Mouse (Mus musculus): ENCODE measurements around the gene Afp.

The Afp gene

DNA sequence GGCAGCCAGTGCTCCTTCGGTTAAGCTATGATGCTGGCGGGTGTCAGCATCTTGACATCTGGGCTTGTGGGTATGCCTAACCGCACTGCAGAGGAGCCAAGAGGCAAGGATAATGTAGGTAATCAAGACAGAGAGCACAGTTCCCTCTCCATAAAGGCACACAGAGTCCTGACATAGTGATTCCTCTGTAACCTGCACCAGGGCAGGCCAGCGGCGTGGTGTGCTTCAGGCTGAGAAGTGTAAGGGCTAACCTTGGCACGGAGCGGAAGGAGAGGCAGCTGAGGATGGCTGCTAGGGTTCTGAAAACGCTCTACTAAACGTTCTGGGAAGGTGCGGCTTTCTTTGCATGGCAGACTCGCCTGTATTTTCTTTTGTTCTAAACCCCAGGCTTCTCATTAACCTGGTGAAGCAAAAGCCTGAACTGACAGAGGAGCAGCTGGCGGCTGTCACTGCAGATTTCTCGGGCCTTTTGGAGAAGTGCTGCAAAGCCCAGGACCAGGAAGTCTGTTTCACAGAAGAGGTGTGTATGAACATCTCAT, 16.9 kb downstream of the Afp start:
- no peak for DNase-seq (ENCODE audit: low spot score in 2 of 2)

DNA sequence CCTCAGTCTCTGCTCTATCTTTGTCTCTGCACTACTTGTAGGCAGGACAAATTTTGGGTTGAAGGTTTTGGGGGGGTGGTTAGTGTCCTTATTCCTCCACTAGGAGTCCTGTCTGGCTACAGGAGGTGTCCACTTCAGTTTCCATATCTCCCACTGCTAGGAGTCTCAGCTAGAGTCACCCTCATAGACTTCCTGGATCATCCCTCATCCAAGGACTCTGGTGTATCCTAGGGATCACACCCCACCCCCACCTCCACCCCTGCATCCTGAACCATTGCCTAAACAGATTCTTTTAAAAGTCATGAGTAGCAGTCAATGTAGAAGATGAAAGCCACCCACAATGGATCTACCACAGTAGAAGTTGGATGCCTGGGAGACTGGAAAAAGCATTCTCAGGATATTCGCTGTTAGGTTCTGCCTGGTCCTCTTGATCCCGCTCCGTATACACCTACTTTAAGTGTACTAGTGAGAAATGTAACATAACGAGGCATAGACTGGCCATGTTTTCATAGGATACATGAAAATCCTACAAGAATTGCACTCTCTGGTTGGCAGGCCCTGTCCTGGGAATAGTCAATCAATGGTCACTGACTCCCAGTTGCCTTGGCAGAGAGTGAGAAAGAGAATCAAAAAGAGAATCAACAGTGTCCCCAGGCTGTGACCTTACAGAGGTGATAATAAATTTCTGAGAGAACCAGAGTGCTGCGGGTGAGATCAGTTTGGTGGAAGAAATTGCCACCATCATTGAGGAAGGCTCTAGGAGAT, 19.5 kb downstream of the Afp start:
- DNase-seq (ENCODE audit: low spot score in 2 of 2) = no peak

DNA sequence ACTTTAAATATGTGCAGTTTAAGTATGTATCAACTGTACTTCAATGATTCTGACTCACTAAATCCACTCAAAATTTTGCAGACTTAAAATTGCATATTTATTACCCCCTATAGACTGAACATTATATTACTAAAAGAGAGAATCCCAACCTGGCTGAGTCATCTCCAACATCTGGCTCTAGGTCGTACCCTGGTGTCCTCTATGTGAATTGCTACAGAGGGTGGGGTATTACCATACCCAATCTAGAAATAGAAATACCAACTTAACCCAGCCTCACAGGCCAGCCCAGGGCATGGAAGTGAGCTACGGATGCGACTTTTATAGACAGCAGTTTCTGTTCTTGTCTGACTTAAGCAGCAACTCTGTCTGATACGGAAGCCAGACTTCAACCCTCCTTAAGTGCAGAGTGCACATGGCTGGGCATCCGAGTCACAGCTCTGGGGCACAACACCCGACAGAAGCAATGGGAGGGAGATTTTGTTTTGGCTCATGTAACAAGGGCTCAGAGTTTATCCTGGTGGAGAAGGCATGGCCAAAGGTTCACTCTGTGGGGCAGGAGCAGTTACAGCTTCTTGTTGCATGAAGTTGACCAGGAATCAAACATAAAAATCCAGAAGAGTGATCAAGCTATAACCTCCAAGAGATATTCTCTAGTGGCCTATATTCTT, 21.9 kb downstream of the Afp start:
- DNase-seq (ENCODE audit: low spot score in 2 of 2) = no peak

DNA sequence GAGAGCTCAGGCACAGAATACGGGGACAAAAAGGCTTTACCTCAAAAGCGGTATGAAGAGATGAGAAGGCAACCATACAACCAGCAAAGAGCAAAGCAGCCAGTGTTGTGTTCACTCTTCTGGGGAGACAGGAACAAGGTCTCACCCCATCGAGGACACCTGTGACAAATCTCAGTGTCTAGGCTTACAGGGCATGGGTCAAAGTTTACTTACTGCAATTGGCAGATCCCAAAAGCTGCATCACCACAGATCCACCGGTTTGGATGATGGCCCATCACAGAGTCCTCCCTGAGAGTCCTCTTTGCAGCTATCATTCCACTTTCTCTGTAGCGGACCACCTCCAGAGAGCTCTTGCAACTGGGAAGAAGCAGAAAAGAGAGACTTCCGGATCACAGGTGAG, 25.0 kb downstream of the Afp start:
- DNase-seq (ENCODE audit: low spot score in 2 of 2) = no peak

DNA sequence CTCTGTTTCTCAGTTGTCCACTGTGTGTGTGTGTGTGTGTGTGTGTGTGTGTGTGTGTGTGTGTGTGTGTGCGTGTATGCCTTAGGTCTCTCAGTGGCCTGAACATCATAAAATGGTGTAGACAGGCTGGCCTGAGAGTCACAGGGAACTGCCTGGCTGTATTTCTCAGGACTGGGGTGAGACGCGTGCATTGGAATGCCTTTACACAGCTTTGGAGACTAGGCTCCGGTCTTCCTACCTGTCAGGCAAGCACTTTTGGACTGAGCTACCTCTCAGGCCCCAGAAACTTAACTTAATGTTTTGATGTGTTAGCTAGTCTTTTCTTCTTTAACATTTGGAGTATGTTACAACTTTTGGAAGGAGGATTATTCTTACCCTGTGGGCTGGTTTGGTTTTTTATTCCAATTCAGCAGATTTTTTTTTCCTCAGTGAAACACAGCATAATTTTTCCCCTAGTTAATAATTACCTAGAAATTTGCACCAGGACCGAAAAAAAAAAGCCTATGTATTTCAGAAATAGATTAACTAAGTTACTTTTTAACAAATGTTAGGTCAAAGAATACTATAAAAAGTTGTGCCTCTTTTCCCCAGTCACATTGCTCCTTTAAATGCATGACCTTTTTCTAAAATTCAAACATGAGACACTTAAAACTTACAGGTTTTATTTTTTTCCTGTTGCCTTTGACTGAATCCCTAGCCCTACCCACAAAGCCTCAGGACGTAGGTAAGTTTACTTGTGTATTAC, 28.0 kb downstream of the Afp start, which contains the start of gene Afm:
Gene Afm (plus strand): TSS at position 577 of the 745 bp plus-strand sequence.
- no peak for DNase-seq (ENCODE audit: low spot score in 2 of 2)

DNA sequence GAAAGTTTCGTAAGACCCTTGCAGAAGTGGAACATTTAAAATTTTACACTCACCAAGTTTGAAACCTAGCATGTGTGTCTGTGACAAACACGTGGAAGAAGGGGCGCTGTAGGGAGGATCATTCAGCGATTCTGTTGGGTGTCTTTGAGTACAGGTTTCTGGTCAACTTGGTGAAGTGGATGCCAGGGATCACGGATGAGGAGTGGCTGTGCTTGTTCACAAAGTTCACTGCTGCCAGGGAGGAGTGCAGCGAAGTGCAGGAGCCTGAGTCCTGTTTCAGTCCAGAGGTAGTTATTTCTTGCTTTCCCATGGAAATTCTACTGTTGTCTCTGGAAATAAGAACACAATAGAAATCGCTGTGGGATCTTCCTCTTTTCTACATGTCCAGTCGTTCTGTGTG, 60.7 kb downstream of the Afp start:
- DNase-seq (ENCODE audit: low spot score in 2 of 2) = no peak

DNA sequence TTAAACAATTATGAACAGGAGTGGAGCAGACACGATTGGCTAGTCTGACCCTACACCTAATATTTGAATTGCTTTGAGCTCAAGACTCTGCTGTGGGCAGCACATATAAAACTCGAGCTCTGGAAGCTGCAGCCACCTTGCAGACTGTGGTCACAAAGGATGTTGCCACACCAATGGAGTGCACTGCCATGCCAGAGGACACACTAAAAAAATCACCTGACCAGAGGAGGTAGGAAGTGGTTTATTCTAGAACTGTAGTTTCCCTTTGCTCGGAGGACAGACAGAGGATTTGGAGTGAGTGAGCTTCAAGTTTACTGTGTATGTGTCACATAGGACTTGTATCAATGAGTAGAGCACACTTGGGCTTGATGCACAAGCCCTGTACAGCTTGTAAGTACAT, 65.5 kb downstream of the Afp start:
- DNase-seq (ENCODE audit: low spot score in 2 of 2) = no peak
